Mouse (Mus musculus): ENCODE measurements at regions not wholly inside any gene's neighbourhood (a gene's known extent, or its start where the extent isn't known, plus 50 kb on each side); places are given as distances from the start of the nearest gene placed in this dataset.

DNA sequence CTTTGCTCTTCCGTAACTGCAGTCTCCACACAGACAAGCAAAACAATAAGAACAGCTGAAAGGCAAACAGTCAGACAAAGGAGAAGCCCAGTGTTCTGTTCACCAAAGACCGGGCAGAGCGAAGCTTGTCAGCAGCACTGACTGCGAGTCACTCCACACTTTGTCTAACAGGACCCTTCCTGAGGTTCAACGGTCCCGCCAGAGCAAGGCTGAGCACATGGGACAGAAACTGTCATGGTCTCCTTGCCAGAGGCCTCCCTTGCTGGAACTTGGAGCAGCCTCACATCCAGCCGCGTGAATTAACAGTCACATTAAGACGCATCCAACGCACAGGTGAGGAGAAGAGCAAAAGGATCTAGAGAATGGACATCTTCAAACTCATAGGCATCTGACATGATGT, 241.1 kb upstream of the Irx4 start:
- Histone ChIP-seq H3K79me2 (replicated peaks; ENCODE audit: control insufficient read depth, extremely low read depth, insufficient read depth, poor library complexity, severe bottlenecking) (no peaks in the 10 kb centered on the region), H3K4me1 (ENCODE audit: control insufficient read depth in 1 of 2, insufficient read depth in 2 of 2) (no peaks in the 10 kb centered on the region), H3K9ac (ENCODE audit: insufficient read depth, low read depth) (no peak overlapping the region), H3K4me3 (replicated peaks in 1 of 3; ENCODE audit: low read depth in 2 of 3, low read length in 2 of 3, poor library complexity in 1 of 3) (no peak overlapping the region), H3K36me3 (replicated peaks in 1 of 2; ENCODE audit: control insufficient read depth in 1 of 2, insufficient read depth in 1 of 2, low read length in 1 of 2) (no peaks in the 10 kb centered on the region), H3K27me3 (replicated peaks) (no peaks in the 10 kb centered on the region), H3K9me3 (replicated peaks; ENCODE audit: low read length) (peaks cover 63% of the 10 kb centered on the region), H3K27ac (ENCODE audit: insufficient read depth, low read depth) (no peak overlapping the region), H3K4me2 (ENCODE audit: insufficient read depth, low read depth, poor library complexity, severe bottlenecking) (no peak overlapping the region)
- dilution Hi-C loops (cut with MboI; ENCODE audit: extremely low pct_ligation_motif_present, extremely low pct_unique_long_range_greater_than_20kb, low sequenced_read_pairs) (no loop called here), in situ Hi-C loops (cut with MboI; ENCODE audit: low pct_ligation_motif_present, low pct_unique_long_range_greater_than_20kb, low sequenced_read_pairs) (no loop called here)
- TF ChIP-seq CHD1 (IDR thresholded peaks at IDR 0.05; ENCODE audit: low read depth, low read length) (no peak), KAT2A (IDR thresholded peaks at IDR 0.05; ENCODE audit: insufficient replicate concordance, low read length) (no peak), MXI1 (IDR thresholded peaks at IDR 0.05; ENCODE audit: low read depth, low read length) (no peak), ZC3H11A (IDR thresholded peaks at IDR 0.05; ENCODE audit: low read depth, low read length) (no peak), POLR2AphosphoS2 (IDR thresholded peaks at IDR 0.05; ENCODE audit: low read depth, low read length) (no peak), EP300 (IDR thresholded peaks at IDR 0.05; ENCODE audit: low read length) (no peak), POLR2A (IDR thresholded peaks at IDR 0.05; ENCODE audit: low read depth, low read length) (no peak), MAZ (IDR thresholded peaks at IDR 0.05; ENCODE audit: low read depth, low read length) (no peak), NRF1 (IDR thresholded peaks at IDR 0.05; ENCODE audit: low read depth, low read length) (no peak), ELF1 (IDR thresholded peaks at IDR 0.05; ENCODE audit: low read depth, low read length) (no peak), HCFC1 (IDR thresholded peaks at IDR 0.05; ENCODE audit: low read depth, low read length) (no peak), ZKSCAN1 (IDR thresholded peaks at IDR 0.05; ENCODE audit: borderline replicate concordance, low read depth, low read length) (no peak), SMC3 (IDR thresholded peaks at IDR 0.05; ENCODE audit: low read depth, low read length) (no peak), CHD2 (IDR thresholded peaks at IDR 0.05; ENCODE audit: low read length) (no peak), CTCF (conservative IDR thresholded peaks at IDR 0.05 in 1 of 2, IDR thresholded peaks at IDR 0.05 in 1 of 2; ENCODE audit: low read depth in 2 of 2, low read length in 2 of 2) (no peak), ZNF384 (IDR thresholded peaks at IDR 0.05; ENCODE audit: low read depth, low read length) (no peak), IRF4 (IDR thresholded peaks at IDR 0.05; ENCODE audit: low read depth, low read length) (no peak), UBTF (IDR thresholded peaks at IDR 0.05; ENCODE audit: low read depth, low read length) (no peak), NELFE (IDR thresholded peaks at IDR 0.05; ENCODE audit: low read depth, low read length) (no peak), BHLHE40 (IDR thresholded peaks at IDR 0.05; ENCODE audit: low read depth, low read length) (no peak)
- no peak for DNase-seq (ENCODE audit: extremely low read depth)

DNA sequence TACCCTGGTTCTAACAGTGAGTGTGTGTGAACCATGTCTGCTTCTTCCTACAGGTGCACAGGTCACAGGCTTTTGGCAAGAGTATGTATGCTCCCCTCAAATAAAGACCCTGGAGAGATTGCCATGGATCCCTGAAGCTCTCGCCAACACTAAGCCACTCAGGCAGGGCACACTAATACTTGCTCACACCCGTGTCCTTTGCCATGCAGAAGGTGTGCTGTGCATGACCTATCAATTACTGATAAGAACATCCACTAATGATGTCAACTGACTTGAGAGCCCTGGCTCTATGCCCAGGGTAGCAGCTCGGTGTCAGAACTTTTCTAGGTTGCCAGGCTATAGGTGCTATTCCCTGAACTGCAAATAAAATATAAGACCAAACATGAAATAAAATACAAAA, 229.1 kb upstream of the Irx4 start:
- no peak overlapping the region for H3K4me3 ChIP-seq (replicated peaks in 1 of 3; ENCODE audit: low read depth in 2 of 3, low read length in 2 of 3, poor library complexity in 1 of 3)
- dilution Hi-C loops (cut with MboI; ENCODE audit: extremely low pct_ligation_motif_present, extremely low pct_unique_long_range_greater_than_20kb, low sequenced_read_pairs) (no loop called here), in situ Hi-C loops (cut with MboI; ENCODE audit: low pct_ligation_motif_present, low pct_unique_long_range_greater_than_20kb, low sequenced_read_pairs) (loop anchor here (25.0 kb wide), 1 partner anchor 1569 kb away; no protein-coding TSS in a partner anchor)
- no peaks in the 10 kb centered on the region for H3K4me1 ChIP-seq (ENCODE audit: control insufficient read depth in 1 of 2, insufficient read depth in 2 of 2)
- H3K9ac ChIP-seq (ENCODE audit: insufficient read depth, low read depth): no peak overlapping the region
- H3K36me3 ChIP-seq (replicated peaks in 1 of 2; ENCODE audit: control insufficient read depth in 1 of 2, insufficient read depth in 1 of 2, low read length in 1 of 2): no peaks in the 10 kb centered on the region
- DNase-seq (ENCODE audit: extremely low read depth): no peak
- no peak overlapping the region for H3K4me2 ChIP-seq (ENCODE audit: insufficient read depth, low read depth, poor library complexity, severe bottlenecking)
- TF ChIP-seq USF1 (IDR thresholded peaks at IDR 0.05; ENCODE audit: low read depth, low read length) (no peak), MAX (IDR thresholded peaks at IDR 0.05; ENCODE audit: low read length) (no peak), SMC3 (IDR thresholded peaks at IDR 0.05; ENCODE audit: low read depth, low read length) (no peak), ZMIZ1 (IDR thresholded peaks at IDR 0.05; ENCODE audit: low read depth, low read length) (no peak), ETS1 (conservative IDR thresholded peaks at IDR 0.05; ENCODE audit: low read depth, low read length) (no peak), HCFC1 (IDR thresholded peaks at IDR 0.05; ENCODE audit: low read depth, low read length) (no peak), ELF1 (IDR thresholded peaks at IDR 0.05; ENCODE audit: low read depth, low read length) (no peak), TCF12 (IDR thresholded peaks at IDR 0.05; ENCODE audit: low read depth, low read length) (no peak), E2F4 (IDR thresholded peaks at IDR 0.05; ENCODE audit: insufficient replicate concordance, low read depth, low read length) (no peak), CHD1 (IDR thresholded peaks at IDR 0.05; ENCODE audit: low read depth, low read length) (no peak)
- no peaks in the 10 kb centered on the region for H3K27me3 ChIP-seq (replicated peaks)
- no peaks in the 10 kb centered on the region for H3K79me2 ChIP-seq (replicated peaks; ENCODE audit: control insufficient read depth, extremely low read depth, insufficient read depth, poor library complexity, severe bottlenecking)
- peaks cover 44% of the 10 kb centered on the region for H3K9me3 ChIP-seq (replicated peaks; ENCODE audit: low read length)
- H3K27ac ChIP-seq (ENCODE audit: insufficient read depth, low read depth): no peak overlapping the region

Data from CH12.LX (cell line).